Mouse (Mus musculus) lung, adult 2 months (tissue): ENCODE measurements around the gene Cox17.

ENCODE experiments used
- CTCF ChIP-seq: fragments of 200-500 bp; IDR thresholded peaks from 2 replicates; pipeline ENCODE4 v1.5.1; 2011; ENCODE audit warnings: mild to moderate bottlenecking, low read length, control low read depth; ENCODE audit not compliant: insufficient read depth
- POLR2A ChIP-seq: fragments of 200-500 bp; IDR thresholded peaks from 2 replicates; pipeline ENCODE4 v1.6.1; 2011; ENCODE audit warnings: low read depth, mild to moderate bottlenecking, control low read depth, low read length, borderline replicate concordance; ENCODE audit errors: extremely low read depth

DNA sequence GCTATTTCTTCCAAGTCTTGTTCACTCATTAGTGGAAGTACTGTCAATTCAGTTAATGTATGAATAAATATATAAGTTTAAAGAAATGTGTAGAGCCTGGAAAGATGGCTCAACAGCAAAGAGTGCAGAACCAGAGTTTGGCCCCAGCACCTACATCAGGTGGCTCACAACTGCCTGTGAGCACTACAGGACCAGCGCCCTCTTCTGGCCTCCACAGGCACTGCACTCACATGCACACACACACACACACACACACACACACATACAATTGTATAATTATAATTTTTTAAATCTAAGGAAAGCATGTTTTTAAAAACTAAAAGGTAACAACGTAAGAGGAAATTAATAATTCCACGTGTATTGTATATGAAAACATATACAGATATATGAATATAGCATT is 17.5 kb upstream of the Cox17 start:
- TF ChIP-seq CTCF (no peak), POLR2A (no peak)
